Mouse (Mus musculus) embryonic fibroblast, embryonic 13.5 days (primary cell): ENCODE measurements at regions not wholly inside any gene's neighbourhood (a gene's known extent, or its start where the extent isn't known, plus 50 kb on each side); places are given as distances from the start of the nearest gene placed in this dataset.

Experiments
- H3K27ac ChIP-seq: 2 replicates; pipeline ENCODE4 v1.5.1; 2012; ENCODE audit warnings: low read length, control low read depth, inconsistent platforms; ENCODE audit not compliant: insufficient read depth
- H3K4me1 ChIP-seq: 2 replicates; pipeline ENCODE4 v1.6.1; 2011; ENCODE audit warnings: low read length; ENCODE audit not compliant: control insufficient read depth, insufficient read depth
- H3K4me3 ChIP-seq: 2 replicates; pipeline ENCODE4 v1.5.1; 2011; ENCODE audit warnings: mild to moderate bottlenecking, control low read depth, low read length; ENCODE audit not compliant: insufficient read depth
- CTCF ChIP-seq: IDR thresholded peaks from 2 replicates; pipeline ENCODE4 v1.5.1; 2011; ENCODE audit warnings: mild to moderate bottlenecking, control low read depth, low read length, moderate library complexity, borderline replicate concordance; ENCODE audit not compliant: insufficient read depth
- POLR2A ChIP-seq: IDR thresholded peaks from 2 replicates; pipeline ENCODE4 v1.6.1; 2011; ENCODE audit warnings: low read depth, mild to moderate bottlenecking, control low read depth, low read length, moderate library complexity

GRCm38 (mm10) chr2:78392425-78392824, 446.2 kb upstream of the Cwc22 start:
- Histone ChIP-seq H3K27ac (no peak overlapping the region), H3K4me1 (peaks cover 4% of the 10 kb centered on the region; the same call in 1 of the 2 replicates), H3K4me3 (no peak overlapping the region)
- TF ChIP-seq POLR2A (no peak), CTCF (no peak)

GRCm38 (mm10) chr2:78388001-78388400, 441.8 kb upstream of the Cwc22 start:
- no peaks in the 10 kb centered on the region; the same call in 1 of the 2 replicates for H3K4me1 ChIP-seq
- no peak overlapping the region for H3K4me3 ChIP-seq
- TF ChIP-seq CTCF: no peak
- TF ChIP-seq POLR2A: no peak
- H3K27ac ChIP-seq: peak overlapping the region; percentile 3; the same call in 1 of the 2 replicates

- no peak overlapping the region for H3K4me3 ChIP-seq
- H3K27ac ChIP-seq: peak overlapping the region; percentile 92
- TF ChIP-seq CTCF: no peak
- peaks cover 5% of the 10 kb centered on the region; the same call in 1 of the 2 replicates for H3K4me1 ChIP-seq
Observed at GRCm38 (mm10) chr2:78381234-78381633, 435.1 kb upstream of the Cwc22 start.

GRCm38 (mm10) chr2:78331736-78332475, 385.7 kb upstream of the Cwc22 start:
- Histone ChIP-seq H3K27ac (no peak overlapping the region), H3K4me3 (no peak overlapping the region), H3K4me1 (no peaks in the 10 kb centered on the region)
- TF ChIP-seq POLR2A: no peak
- no peak for TF ChIP-seq CTCF

- no peak overlapping the region for H3K4me3 ChIP-seq
- H3K4me1 ChIP-seq: peaks cover 5% of the 10 kb centered on the region; the same call in 1 of the 2 replicates
- peak overlapping the region; percentile 16; the same call in 1 of the 2 replicates for H3K27ac ChIP-seq
- no peak for TF ChIP-seq POLR2A
- no peak for TF ChIP-seq CTCF
Observed at GRCm38 (mm10) chr2:78326091-78326490, 379.9 kb upstream of the Cwc22 start.

- Histone ChIP-seq H3K27ac (no peak overlapping the region), H3K4me3 (no peak overlapping the region), H3K4me1 (peaks cover 5% of the 10 kb centered on the region; the same call in 1 of the 2 replicates)
- TF ChIP-seq POLR2A: no peak
- no peak for TF ChIP-seq CTCF
Observed at GRCm38 (mm10) chr2:78322216-78322965, 376.2 kb upstream of the Cwc22 start.

GRCm38 (mm10) chr2:78311766-78312491, 365.8 kb upstream of the Cwc22 start:
- Histone ChIP-seq H3K4me1 (no peaks in the 10 kb centered on the region), H3K4me3 (no peak overlapping the region), H3K27ac (no peak overlapping the region)
- TF ChIP-seq POLR2A: no peak
- no peak for TF ChIP-seq CTCF

- H3K4me3 ChIP-seq: no peak overlapping the region
- no peaks in the 10 kb centered on the region for H3K4me1 ChIP-seq
- no peak for TF ChIP-seq POLR2A
- TF ChIP-seq CTCF: no peak
- no peak overlapping the region for H3K27ac ChIP-seq
Observed at GRCm38 (mm10) chr2:78309361-78309760, 363.2 kb upstream of the Cwc22 start.

GRCm38 (mm10) chr2:78306897-78307296, 360.7 kb upstream of the Cwc22 start:
- no peak for TF ChIP-seq CTCF
- TF ChIP-seq POLR2A: no peak
- Histone ChIP-seq H3K4me3 (no peak overlapping the region), H3K4me1 (no peaks in the 10 kb centered on the region), H3K27ac (no peak overlapping the region)
